Mouse (Mus musculus) liver, embryonic 13.5 days (tissue): ENCODE measurements at regions not wholly inside any gene's neighbourhood (a gene's known extent, or its start where the extent isn't known, plus 50 kb on each side); places are given as distances from the start of the nearest gene placed in this dataset.

Source experiments
- ATAC-seq: fragments of 200-750 bp; cut with Nextera tagmentation; 2 replicates; pipeline ENCODE4 v1.8.0; 2017; ENCODE audit warnings: low read depth, mild to moderate bottlenecking, moderate number of reproducible peaks, moderate library complexity
- DNase-seq: peaks from one replicate; pipeline ENCODE4 v3.0.0; 2022
- H3K27ac ChIP-seq: fragments of 300-500 bp; sonication (generic); 2 replicates; pipeline ENCODE4 v1.5.1; 2015; ENCODE audit warnings: moderate library complexity, mild to moderate bottlenecking, inconsistent platforms
- H3K27me3 ChIP-seq: fragments of 300-500 bp; sonication (generic); 2 replicates; pipeline ENCODE4 v1.6.1; 2015; ENCODE audit warnings: mild to moderate bottlenecking, inconsistent platforms
- H3K36me3 ChIP-seq: fragments of 300-500 bp; sonication (generic); 2 replicates; pipeline ENCODE4 v1.6.1; 2015; ENCODE audit warnings: mild to moderate bottlenecking, inconsistent platforms
- H3K4me1 ChIP-seq: fragments of 300-500 bp; sonication (generic); replicated peaks from 2 replicates; pipeline ENCODE4 v1.6.1; 2015; ENCODE audit warnings: inconsistent platforms
- H3K4me2 ChIP-seq: fragments of 300-500 bp; sonication (generic); 2 replicates; pipeline ENCODE4 v1.6.1; 2015; ENCODE audit warnings: inconsistent platforms, mild to moderate bottlenecking, moderate library complexity
- H3K4me3 ChIP-seq: fragments of 300-500 bp; sonication (generic); replicated peaks from 2 replicates; pipeline ENCODE4 v1.5.1; 2015; ENCODE audit warnings: mild to moderate bottlenecking, inconsistent platforms
- H3K9ac ChIP-seq: fragments of 300-500 bp; sonication (generic); 2 replicates; pipeline ENCODE4 v1.6.1; 2015; ENCODE audit warnings: mild to moderate bottlenecking, inconsistent platforms
- H3K9me3 ChIP-seq: fragments of 300-500 bp; sonication (generic); replicated peaks from 2 replicates; pipeline ENCODE4 v1.6.1; 2016; ENCODE audit warnings: inconsistent platforms
- WGBS: fragments of 180-500 bp; shearing (Covaris S2); methylation state at CpG from one replicate; pipeline ENCODE4 v1.1.7; 2015; ENCODE audit not compliant: insufficient replicate concordance; 5-methylcytosine and 5-hydroxymethylcytosine counted together

DNA sequence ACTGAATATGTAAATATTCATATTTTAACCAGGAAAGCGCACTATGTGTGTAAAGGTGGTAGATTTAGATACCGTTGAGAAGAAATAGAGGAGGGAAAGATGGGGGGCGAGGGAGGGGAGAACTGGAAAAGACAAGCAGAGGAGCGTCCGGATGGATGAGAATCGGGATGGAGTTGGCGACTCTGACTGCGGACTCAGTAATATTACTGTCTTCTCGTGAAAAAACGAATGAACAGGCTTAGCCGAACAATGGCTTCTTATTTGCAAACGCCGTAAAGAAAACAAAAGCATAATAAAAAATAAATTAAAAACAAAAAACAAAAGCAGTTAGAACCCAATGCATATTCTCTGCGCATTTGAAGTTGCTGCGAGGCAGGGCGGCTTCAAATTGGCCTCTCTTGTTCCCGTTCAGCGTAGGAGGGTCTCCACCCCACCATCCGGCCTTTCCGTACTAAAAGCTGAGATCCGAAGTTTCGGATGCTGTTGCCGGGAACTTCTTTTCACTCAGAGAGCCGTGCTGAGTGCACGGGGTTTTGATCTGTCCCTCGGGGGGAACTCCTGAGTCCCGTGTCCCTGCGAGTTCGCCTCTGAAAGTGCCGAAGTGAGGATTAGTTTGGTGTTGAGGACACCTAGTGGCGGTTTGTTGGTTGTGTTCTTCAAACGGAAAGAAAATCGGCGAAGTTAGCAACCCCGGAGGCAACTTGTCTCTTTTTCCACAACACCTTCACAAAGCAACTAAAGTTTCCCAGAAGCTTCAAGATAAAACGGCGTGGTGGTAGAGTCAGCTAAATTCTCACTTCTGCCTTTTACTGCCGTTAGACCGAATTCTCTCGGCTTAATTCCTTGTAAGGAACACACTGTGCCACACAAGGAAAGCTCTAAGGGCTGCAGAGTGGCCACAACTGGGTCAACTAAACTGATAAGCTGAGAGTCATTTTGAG is 154.7 kb upstream of the Dmrta1 start:
- ATAC-seq (peak; percentile 73), DNase-seq (peak; percentile 63)
- H3K27ac ChIP-seq: no peak overlapping the region
- peaks cover 12% of the 10 kb centered on the region for H3K4me1 ChIP-seq
- H3K9me3 ChIP-seq: no peaks in the 10 kb centered on the region
- no peaks in the 10 kb centered on the region for H3K36me3 ChIP-seq
- H3K9ac ChIP-seq: peak overlapping the region; percentile 65
- peak overlapping the region; percentile 78 for H3K4me2 ChIP-seq
- peak overlapping the region; percentile 58 for H3K4me3 ChIP-seq
- WGBS: 1% methylated on average over 40 of the region's 40 CpGs
- H3K27me3 ChIP-seq: peaks cover 44% of the 10 kb centered on the region

GRCm38 (mm10) chr4:89523423-89524259 is 155.6 kb upstream of the Dmrta1 start:
- Histone ChIP-seq H3K4me1 (peaks cover 12% of the 10 kb centered on the region), H3K4me2 (peak overlapping the region; percentile 78), H3K27ac (no peak overlapping the region), H3K36me3 (no peaks in the 10 kb centered on the region), H3K27me3 (peaks cover 44% of the 10 kb centered on the region), H3K9me3 (no peaks in the 10 kb centered on the region), H3K9ac (peak overlapping the region; percentile 65; the same call in 1 of the 2 replicates), H3K4me3 (peak overlapping the region; percentile 58)
- WGBS: 7% methylated on average over 10 of the region's 10 CpGs
- ATAC-seq (peak; percentile 83), DNase-seq (peak; percentile 57)

DNA sequence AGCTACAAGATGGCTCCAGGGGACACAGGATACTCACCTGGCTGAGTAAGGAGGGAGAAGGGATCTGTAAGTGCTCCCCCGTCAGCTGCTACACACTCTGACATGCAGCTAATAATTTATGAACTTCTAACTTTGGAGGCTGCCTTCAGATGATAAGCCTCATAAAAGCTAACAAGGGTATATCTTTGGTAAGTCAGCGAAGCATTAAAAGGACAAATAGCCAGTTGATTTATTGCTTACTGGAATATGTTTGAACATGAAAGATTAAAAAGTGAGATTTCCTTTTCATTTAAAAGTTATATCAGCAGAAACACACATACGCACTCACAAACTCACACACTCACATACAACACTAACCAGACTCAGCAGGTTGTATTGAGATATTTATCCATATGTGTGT is 161.2 kb upstream of the Dmrta1 start:
- H3K4me2 ChIP-seq: no peak overlapping the region
- no peak overlapping the region for H3K27ac ChIP-seq
- ATAC-seq: no peak
- H3K36me3 ChIP-seq: no peaks in the 10 kb centered on the region
- 0 out of 2 replicates have a peak, but pooled peaks cover 3% of the 10 kb centered on the region for H3K4me1 ChIP-seq
- 51% methylated on average over 3 of the region's 3 CpGs for WGBS
- no peak overlapping the region for H3K9ac ChIP-seq
- H3K9me3 ChIP-seq: no peaks in the 10 kb centered on the region
- H3K27me3 ChIP-seq: peaks cover 16% of the 10 kb centered on the region; the same call in 1 of the 2 replicates
- no peak for DNase-seq
- H3K4me3 ChIP-seq: no peak overlapping the region

- Histone ChIP-seq H3K9me3 (no peaks in the 10 kb centered on the region), H3K4me3 (no peak overlapping the region), H3K9ac (no peak overlapping the region), H3K36me3 (no peaks in the 10 kb centered on the region), H3K4me1 (peaks cover 19% of the 10 kb centered on the region), H3K27me3 (peaks cover 3% of the 10 kb centered on the region; the same call in 1 of the 2 replicates), H3K4me2 (no peak overlapping the region), H3K27ac (no peak overlapping the region)
- DNase-seq (no peak), ATAC-seq (no peak)
- 28% methylated on average over 7 of the region's 7 CpGs for WGBS
These were observed 163.3 kb upstream of the Dmrta1 start for GRCm38 (mm10) chr4:89515823-89516411.

DNA sequence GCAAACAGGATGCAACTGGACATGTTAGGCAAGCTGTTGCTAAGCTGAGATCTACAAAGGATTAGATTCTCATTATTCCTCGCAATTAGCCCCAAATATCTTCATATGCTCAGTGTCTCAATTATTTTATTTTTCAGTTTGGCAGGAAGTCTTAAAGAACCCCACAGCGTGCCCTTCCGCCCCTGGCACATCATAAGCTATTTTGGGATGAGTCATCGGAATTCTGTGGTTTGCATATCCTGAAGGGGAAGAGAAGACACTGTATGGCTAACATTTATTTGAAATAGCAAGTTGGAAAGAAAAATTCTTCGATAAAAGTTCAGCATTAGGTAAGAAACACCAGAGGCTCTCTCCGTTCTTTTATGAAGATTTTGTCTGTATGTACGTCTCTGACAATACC is 164.3 kb upstream of the Dmrta1 start:
- Histone ChIP-seq H3K4me3 (no peak overlapping the region), H3K9me3 (no peaks in the 10 kb centered on the region), H3K4me2 (no peak overlapping the region), H3K27me3 (peaks cover 3% of the 10 kb centered on the region; the same call in 1 of the 2 replicates), H3K27ac (no peak overlapping the region), H3K4me1 (peaks cover 27% of the 10 kb centered on the region), H3K36me3 (no peaks in the 10 kb centered on the region), H3K9ac (no peak overlapping the region)
- DNase-seq (no peak), ATAC-seq (no peak)
- 42% methylated on average over 7 of the region's 7 CpGs for WGBS

DNA sequence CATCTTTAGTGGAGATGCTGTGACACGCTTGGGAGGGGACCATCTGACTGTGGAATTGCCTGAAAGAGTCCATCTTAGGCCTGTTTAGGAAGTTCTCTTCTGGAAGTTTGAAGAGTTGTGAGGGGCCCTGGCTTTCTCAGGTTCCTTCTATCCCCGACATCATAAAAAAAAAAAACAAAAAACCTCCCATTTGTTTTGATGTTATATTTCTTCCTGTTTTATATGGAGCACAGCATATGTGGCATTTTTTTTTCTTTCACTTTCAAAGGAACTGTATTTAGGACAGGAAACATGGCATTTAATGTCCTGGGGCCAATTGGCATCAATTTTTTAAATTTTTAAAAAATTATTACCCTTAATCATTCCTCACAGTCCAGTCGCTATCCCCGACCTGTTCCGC is 168.6 kb upstream of the Dmrta1 start:
- H3K36me3 ChIP-seq: no peaks in the 10 kb centered on the region
- H3K27ac ChIP-seq: peak overlapping the region; percentile 87
- WGBS: 59% methylated on average over 5 of the region's 5 CpGs
- H3K9ac ChIP-seq: peak overlapping the region; percentile 48; the same call in 1 of the 2 replicates
- peaks cover 40% of the 10 kb centered on the region for H3K4me1 ChIP-seq
- no peaks in the 10 kb centered on the region for H3K9me3 ChIP-seq
- no peak overlapping the region for H3K4me3 ChIP-seq
- no peak for ATAC-seq
- DNase-seq: no peak
- no peaks in the 10 kb centered on the region for H3K27me3 ChIP-seq
- peak overlapping the region; percentile 40 for H3K4me2 ChIP-seq

- Histone ChIP-seq H3K4me2 (peak overlapping the region; percentile 40), H3K36me3 (no peaks in the 10 kb centered on the region), H3K9ac (no peak overlapping the region; the same call in 1 of the 2 replicates), H3K27me3 (no peaks in the 10 kb centered on the region), H3K4me1 (peaks cover 40% of the 10 kb centered on the region), H3K4me3 (no peak overlapping the region), H3K27ac (peak overlapping the region; percentile 87), H3K9me3 (no peaks in the 10 kb centered on the region)
- ATAC-seq (peak; percentile 97), DNase-seq (peak; percentile 75)
- WGBS: 43% methylated on average over 13 of the region's 13 CpGs
These were observed 169.4 kb upstream of the Dmrta1 start for GRCm38 (mm10) chr4:89509655-89510391.

DNA sequence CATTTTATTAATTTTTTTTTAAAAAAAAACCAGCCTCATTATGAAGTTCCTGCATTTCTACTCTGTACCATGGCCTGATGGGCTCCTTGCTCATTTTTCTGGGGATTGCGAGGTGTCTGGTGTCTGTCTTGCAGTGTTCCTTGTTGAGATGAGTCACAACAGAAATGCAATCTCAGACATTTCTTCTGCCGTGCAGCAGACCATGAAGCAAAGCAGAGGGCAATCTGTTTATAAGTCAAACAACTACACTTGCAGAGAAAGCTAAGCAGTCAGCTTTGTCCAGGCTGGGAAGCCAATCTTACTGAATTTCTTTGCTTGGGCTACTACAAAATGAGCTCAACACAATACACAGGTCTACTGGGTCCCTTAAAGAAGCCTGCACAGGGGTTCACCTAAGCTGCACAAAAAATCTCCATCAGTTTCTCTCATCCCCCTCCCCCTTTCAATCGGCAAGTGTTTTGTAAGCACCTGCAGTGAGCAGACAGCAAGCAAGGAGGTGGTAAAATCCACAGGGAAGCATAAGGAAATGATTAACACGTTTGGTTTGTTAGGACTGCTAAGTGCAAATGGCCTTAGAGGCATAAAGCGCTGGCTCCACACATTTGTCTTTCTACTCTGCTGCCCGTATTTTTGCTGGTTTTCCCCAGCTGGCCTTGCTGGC is 171.0 kb upstream of the Dmrta1 start:
- DNase-seq: no peak
- Histone ChIP-seq H3K36me3 (no peaks in the 10 kb centered on the region), H3K4me2 (no peak overlapping the region), H3K27ac (no peak overlapping the region), H3K9ac (no peak overlapping the region), H3K27me3 (no peaks in the 10 kb centered on the region), H3K4me3 (no peak overlapping the region), H3K4me1 (peaks cover 44% of the 10 kb centered on the region), H3K9me3 (no peaks in the 10 kb centered on the region)
- 39% methylated on average over 6 of the region's 6 CpGs for WGBS
- no peak for ATAC-seq

DNA sequence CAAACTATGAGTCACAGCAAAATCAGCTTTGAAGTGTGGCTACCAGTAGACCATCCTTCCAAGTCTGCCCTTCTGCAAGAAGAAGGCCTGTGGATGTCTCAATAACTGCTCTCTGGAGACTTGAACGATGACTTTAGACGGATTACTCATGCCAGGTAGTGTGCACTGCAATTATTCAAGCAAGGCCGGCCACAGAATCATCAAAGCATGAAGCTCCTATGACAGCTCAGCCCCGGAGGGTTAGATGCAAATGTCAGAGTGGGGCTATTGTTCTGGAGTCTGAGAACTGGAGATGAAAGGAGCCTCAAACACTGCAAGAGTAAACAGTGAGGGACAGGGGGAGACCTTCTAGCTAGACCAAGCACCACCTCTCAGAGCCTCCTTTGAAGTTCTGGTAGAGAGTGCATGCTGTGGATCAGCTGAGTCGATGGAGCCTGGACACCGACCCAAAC is 173.8 kb upstream of the Dmrta1 start:
- Histone ChIP-seq H3K4me1 (peaks cover 30% of the 10 kb centered on the region), H3K4me3 (no peak overlapping the region), H3K9me3 (no peaks in the 10 kb centered on the region), H3K9ac (no peak overlapping the region), H3K27ac (no peak overlapping the region), H3K36me3 (no peaks in the 10 kb centered on the region), H3K27me3 (no peaks in the 10 kb centered on the region), H3K4me2 (no peak overlapping the region)
- WGBS: 35% methylated on average over 6 of the region's 6 CpGs
- ATAC-seq (no peak), DNase-seq (no peak)

GRCm38 (mm10) chr4:89500232-89500631 is 179.0 kb upstream of the Dmrta1 start:
- Histone ChIP-seq H3K4me2 (no peak overlapping the region), H3K27me3 (no peaks in the 10 kb centered on the region), H3K9me3 (no peaks in the 10 kb centered on the region), H3K9ac (no peak overlapping the region), H3K4me1 (peaks cover 20% of the 10 kb centered on the region), H3K27ac (no peak overlapping the region), H3K36me3 (no peaks in the 10 kb centered on the region), H3K4me3 (no peak overlapping the region)
- ATAC-seq (peak; percentile 90), DNase-seq (no peak)
- 24% methylated on average over 4 of the region's 4 CpGs for WGBS
